Mouse (Mus musculus) adrenal gland, postnatal 25 days (tissue): ENCODE results near the gene Hfe2. TPM values are rescaled to one million over a fixed set of nuclear protein-coding genes. Genes with fewer than 3 reads are reported as not detected.

Experiments used
- DNase-seq: peaks from one replicate; pipeline ENCODE4 v3.0.0; 2021; ENCODE audit warnings: mixed read lengths
- total RNA-seq: library from RNA; stranded (reverse); gene quantifications from 2 replicates; pipeline ENCODE4 v1.2.3, GENCODE M21; 2021

Hfe2 gene
- total RNA-seq, 1 experiment from 2014 or later, result not detected

DNA sequence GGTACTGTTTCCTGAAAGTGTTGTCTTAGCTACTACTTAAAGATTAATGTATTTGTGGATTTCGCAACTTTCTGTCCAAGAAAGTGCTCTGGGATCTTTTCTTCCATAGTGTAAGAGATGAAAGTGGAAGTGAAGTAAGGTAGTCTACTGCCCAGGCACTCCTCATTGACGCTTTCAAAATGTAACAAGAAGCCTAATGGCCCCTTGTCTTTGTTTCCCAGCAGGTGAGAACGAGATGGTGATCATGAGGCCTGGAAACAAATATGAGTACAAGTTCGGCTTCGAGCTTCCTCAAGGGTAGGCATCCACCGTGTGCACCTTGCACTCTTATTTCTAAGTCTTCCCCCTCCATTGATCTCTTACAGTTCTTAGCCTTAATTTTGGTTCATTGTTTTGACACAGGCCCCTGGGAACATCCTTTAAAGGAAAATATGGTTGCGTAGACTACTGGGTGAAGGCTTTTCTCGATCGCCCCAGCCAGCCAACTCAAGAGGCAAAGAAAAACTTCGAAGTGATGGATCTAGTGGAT, 33.8 kb downstream of the Hfe2 start:
- DNase-seq, result no peak

DNA sequence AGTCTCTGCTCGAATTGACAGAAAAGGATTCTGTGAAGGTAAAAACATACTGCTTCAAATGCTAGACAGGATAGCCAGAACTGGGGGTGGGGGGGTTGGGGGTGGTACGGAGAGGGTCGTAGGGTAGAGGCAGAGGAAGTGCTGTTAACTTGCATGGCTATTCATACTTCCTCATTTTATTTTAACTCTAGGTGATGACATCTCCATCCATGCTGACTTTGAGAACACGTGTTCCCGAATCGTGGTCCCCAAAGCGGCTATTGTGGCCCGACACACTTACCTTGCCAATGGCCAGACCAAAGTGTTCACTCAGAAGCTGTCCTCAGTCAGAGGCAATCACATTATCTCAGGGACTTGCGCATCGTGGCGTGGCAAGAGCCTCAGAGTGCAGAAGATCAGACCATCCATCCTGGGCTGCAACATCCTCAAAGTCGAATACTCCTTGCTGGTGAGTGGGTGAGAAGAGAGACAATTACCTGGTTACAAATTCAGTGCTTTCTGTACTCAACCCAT, 34.5 kb downstream of the Hfe2 start:
- no peak for DNase-seq

DNA sequence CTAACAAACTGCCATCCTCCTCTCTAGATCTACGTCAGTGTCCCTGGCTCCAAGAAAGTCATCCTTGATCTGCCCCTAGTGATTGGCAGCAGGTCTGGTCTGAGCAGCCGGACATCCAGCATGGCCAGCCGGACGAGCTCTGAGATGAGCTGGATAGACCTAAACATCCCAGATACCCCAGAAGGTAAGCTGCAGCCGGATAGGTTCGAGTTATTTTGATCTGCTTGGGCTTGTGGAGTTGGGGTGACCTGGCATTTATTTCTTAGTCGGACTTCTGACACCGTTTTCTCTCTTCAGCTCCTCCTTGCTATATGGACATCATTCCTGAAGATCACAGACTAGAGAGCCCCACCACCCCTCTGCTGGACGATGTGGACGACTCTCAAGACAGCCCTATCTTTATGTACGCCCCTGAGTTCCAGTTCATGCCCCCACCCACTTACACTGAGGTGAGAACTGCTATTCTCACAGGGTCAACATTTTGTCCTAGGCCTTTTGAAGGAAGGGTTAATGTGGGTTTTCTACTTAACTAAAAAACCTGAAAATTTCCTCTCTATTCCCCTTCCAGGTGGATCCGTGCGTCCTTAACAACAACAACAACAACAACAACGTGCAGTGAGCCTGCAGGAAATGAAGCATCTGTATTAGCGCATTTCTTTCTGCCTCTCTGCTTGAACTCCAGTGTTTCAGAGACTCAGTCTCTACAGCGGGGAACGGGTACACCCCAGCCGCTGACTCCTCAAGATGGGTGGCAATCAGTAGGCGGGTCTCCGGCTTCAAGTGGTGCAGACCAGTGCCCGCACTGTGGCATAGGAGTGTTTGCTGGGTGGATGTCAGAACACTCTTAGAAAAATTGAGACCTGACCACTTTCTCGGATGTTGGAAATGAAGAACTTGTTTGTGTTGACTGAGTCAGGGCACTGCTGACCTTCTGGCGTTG, 35.2 kb downstream of the Hfe2 start:
- DNase-seq, result no peak

DNA sequence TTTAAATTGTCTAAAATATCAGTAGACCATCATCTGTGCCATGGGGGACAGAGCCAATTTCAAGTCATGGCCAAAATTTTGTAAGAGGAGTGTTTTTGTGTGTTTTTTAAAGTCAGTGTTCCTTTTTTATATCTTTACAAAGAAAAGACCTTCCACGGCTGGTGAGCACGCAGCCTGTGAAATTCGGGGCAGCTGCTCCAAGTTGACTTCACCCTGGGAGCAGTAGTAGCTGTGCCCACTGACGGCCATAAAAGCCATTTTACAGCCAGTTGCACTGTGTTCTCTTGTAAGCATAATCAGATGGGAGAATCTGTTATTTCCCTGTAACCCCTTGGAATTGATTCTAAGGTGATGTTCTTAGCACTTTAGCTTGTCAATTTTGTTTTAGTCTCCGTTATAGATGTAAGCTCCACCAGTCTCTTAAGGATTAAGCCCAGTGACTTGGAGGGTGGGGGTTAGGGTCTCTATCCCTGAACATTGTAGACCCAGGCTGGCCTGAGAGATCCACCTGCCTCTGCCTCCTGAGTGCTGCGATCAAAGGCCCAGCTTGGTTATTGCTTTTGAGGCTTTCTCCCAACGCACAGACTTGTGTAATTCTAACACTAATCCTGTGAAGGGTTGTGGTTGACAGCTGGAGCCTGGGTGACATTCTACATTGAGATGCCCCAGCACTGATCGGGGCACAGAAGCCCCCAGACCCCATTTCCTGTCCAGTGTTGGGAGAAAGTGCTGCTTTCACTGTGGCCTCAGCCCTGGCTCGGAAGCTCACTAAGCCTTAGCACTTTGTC, 36.1 kb downstream of the Hfe2 start:
- no peak for DNase-seq

DNA sequence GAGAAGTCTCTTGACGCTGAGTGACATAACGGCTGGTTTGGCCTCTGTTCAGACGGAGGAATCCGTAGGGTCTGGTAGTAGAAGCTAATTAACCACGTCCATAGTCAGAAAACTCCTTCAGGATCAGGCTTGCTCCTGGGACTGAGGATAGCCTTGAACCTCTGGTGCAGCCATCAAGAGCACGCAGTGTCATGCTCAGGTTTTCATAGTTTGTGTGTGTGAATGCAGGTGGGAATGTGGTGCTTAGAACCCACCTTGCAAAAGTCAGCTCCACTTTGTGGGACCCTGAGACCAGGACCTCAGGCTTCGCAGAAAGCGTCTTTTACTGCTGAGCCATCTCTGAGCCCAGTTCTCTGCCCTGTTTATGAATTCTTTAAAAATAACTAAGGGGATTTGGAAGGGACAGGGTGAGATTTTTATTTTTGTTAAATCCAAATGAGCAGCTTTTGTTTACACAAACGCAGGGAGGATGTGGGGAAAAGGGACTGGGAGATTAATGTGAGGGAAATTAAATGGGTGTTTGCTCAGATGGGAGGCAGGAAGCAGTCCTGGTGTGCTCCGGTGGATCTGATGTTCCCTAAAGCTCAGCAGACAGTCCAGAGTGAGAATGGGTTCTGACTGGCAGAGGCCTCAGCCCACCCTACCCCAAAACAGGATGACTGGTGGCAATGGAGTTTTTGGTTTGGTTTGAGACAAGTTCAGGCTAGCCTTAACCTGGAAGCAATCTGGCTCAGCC, 37.1 kb downstream of the Hfe2 start:
- no peak for DNase-seq

DNA sequence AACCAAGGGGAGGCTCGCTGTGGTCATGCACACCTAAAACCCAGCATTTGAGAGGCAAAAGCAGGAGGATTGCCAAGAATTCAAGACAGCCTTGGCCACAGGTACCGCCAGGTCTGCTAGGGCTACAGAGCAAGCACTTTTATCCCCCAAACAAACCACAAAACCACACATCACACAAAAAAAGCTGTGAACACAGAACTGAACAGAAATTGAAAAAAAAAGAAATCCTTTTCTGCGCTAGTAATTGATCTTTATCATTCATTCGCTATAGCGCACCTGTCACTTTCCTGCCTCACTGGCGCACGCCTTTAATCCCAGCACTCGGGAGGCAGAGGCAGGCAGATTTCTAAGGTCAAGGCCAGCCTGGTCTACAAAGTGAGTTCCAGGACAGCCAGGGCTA, 38.3 kb downstream of the Hfe2 start:
- no peak for DNase-seq

DNA sequence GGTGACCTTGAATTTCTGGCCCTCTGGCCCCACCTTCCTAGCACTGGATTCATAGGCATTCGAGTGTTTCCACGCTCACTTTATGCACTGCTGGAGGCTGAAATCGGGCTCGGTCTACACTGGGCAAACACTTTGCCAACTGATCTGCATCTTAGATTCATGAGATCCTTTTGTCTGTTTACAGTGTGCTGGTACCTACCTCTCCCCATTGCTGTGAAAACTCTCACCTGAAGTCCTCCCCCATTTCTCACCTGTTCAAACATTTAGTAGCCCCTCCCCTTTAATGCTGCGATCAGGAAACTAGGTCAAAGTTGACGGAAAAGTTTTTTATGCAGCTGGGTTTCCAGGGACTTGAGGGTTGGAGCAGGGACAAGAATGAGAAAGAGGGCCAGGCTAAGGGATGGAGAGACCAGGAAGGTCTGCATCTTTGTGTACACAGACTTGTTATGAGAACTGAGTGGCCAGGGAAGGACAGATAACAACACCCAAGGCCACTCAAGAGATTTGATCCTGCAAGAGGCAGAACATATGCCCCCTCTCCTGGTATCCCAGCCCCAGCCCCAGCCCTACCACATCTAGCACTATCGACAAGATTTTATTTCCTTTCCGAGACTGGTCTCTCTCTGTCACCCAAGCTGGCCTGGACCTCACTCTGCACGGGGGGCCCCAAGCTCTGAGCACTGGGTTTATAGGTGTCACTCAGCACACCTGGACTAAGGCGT, 39.1 kb downstream of the Hfe2 start:
- no peak for DNase-seq

DNA sequence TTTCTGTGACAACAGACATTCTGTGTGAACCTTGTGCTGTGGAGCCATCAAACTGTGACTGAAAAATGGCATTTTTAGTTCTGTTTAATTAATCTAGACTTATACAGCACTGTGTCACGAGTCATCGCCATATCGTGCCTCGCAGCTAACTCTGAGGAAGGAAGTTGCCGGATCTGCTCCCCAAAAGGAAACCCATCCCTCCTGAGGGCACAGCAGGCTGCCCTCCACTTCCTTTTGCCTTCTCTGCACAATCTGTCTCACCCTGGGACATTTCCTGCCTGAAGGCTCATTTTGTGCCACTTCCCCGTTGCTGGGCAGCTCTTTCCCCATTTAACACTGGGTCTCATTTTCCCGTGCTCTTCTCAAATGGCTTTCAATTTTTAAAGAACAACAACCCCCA, 39.7 kb downstream of the Hfe2 start:
- DNase-seq, result no peak

DNA sequence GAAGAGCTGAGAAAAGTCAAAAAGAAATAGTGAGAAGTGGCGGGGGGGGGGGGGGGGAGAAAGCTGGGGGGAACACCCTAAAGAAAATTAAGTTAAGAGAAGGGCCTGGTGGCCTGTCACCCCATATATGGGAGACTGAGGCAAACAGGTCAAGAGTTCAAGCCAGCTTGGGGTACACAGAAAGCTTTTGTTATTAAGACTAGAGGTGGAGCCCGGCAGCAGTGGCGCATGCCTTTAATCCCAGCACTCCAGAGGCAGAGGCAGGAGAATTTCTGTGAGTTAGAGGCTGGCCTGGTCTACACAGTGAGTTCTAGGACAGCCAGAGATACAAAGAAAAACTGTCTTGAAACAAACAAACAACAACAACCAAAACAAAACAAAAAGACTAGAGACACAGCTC, 40.1 kb downstream of the Hfe2 start:
- no peak for DNase-seq

DNA sequence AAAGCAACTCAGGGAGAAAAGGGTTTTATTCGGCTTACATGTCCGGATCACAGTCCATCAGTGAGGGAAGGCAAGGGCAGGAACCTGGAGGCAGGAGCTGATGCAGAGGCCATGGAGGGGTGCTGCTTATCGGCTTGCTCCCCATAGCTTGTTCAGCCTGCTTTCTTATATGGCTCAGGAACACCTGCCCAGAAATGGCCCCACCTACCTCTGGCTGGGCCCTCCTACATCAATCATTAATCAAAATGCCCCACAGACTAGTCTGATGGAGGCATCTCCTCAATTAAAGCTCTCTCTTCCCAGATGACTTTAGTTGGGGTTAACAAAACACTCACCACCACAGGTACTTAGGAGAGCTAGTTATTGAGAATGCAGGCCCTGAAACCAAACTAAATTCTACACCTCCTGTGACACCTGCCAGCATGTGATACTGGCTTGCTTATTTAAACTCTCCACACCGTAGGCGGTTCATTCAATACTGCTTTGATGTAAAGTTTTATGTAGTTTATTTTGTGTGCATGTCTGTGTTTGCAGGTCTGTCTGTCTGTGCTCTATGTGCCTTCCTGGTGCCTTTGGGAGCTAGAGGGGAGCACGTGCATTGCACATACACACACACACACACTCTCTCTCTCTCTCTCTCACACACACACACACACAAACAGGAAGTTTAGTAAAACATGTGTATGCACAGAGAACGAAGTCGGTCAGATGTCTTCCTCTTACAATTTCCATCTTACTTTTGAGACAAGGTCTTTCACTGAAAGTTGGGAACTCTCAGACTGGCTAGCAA, 41.9 kb downstream of the Hfe2 start:
- DNase-seq, result no peak

DNA sequence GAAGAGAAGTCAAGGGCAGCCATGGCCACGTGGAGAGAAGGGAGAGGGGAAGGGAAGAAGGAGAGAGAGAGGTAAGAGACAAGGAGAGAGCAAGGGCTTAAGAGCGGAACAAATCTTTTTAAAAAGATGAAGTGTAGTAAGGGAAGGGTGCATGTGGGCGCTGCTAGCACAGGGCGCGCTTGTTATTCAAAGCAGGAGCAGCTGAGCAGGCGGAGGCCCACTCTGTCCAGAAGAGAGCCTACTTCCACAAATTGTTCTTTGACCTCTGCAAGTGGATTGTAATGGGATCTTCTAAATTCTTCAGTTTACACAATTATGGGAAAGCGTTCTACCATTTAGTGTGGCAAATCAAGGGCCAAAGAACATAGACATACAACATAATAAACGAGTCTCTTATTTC, 43.6 kb downstream of the Hfe2 start:
- DNase-seq, result no peak

DNA sequence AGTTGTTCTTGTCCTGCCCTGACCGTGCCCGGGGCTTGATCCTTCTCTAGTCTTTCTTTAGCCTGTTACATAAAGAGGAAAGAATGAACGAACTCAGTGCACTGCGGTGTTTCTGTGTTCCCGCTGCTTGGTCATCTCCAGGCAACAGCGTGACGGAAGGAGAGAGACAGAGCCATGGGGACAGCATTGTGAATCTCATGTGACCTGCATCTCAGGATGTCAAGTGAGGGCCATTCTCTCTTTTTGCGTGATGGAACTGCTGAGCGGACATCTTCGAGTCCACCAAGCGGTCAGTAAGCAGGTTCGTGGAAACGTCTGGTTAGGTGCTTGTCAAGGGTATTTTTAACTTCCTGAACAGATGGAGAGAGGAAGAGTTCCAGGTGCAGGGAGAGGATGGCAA, 44.5 kb downstream of the Hfe2 start:
- DNase-seq, result no peak

DNA sequence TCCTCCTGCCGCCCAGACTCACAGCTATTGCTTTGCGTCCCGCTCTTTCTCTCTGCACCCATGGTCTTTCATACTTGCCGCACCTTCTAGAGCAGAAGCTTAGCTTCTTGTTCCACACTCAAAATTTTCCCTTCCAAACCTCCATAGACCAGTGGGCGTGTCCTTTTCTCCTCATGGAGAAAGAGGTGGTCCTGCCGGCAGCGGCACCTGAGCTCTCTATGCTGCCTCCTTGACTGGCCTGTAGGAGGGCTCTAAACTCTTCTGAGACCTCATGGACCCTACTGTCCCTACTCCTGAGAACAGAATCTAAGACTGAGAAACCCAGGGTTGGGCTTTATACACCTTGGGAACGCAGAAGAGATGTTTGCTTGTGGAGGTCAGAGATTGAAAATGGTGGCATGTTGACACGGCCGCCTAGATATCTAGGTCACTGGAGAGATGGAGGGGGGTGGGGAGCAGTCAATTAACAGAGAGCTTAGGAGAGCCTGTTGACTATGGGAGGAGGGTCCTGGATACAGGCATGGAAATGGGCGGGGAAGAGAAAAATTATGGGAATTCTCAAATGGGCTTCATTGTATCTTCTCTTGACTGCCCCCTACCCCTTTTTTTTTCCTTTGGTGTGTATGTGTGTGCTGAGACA, 45.1 kb downstream of the Hfe2 start:
- no peak for DNase-seq

DNA sequence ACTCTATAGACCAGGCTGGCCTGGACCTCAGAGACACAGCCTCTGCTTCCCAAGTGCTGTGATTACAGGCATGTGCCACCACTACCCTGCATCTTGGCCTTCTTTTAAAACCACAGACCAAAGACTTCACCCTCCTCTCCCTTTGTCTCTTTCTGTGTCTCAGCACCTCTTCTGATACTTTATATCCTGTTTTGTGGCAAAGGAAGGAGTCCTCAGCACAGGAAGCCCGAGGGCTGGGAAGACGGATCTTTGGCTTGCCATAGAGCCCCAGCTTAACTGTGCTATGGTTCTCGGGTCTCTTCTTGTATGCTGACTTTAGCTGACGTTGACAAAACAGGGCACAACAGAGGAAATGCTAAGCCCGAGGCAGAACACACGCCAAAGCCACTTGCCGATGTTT, 45.7 kb downstream of the Hfe2 start:
- no peak for DNase-seq

DNA sequence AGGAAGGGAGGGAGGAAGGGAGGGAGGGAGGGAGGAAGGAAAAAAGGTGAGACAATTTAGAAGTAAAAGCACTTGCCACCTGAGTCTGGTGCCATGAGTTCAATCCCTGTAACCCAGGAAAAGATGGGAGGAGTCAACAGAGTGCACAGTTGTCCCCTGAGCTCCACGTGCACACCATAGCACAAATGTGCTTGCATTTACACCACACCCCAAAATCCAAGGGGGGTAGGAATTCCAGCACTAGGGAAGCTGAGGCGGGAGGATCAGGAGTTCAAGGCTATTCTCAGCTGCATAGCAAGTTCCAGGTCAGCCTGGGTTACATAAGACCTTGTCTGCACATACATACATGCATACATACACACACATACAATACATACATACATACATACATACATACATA, 46.4 kb downstream of the Hfe2 start:
- no peak for DNase-seq

DNA sequence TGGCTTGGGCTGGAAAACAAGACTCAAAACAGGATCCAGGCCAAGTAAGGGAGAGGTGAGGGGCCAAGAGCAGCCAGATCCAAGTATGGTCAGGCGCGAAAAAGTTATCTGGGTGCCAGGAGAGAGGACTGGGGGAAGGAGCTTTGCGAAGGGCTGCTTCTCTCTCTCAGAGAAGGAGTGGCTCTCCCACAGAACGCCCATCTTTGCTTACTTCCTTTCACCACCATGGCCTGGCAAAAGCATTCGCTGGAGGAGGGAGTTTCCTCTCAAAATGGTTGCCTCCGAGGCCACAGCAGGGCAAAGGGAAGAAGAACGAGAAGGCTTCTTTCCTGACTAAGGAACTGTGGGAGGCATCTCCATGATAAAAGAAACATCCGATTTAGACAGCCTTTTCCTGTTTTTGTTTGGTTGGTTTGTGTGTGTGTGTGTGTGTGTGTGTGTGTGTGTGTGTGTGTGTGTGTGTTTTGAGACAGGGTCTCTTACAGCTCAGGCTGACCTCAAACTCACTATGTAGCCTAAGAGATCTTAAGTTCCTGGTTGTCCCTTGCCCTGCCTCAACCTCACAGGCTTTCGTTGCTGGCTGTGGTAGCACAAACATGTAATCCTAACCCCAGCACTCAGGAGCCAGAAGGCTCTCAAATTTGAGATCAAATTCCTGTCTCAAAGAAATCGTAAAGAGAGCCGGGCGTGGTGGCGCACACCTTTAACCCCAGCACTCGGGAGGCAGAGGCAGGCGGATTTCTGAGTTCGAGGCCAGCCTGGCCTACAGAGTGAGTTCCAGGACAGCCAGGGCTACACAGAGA, 47.1 kb downstream of the Hfe2 start:
- DNase-seq, result no peak

DNA sequence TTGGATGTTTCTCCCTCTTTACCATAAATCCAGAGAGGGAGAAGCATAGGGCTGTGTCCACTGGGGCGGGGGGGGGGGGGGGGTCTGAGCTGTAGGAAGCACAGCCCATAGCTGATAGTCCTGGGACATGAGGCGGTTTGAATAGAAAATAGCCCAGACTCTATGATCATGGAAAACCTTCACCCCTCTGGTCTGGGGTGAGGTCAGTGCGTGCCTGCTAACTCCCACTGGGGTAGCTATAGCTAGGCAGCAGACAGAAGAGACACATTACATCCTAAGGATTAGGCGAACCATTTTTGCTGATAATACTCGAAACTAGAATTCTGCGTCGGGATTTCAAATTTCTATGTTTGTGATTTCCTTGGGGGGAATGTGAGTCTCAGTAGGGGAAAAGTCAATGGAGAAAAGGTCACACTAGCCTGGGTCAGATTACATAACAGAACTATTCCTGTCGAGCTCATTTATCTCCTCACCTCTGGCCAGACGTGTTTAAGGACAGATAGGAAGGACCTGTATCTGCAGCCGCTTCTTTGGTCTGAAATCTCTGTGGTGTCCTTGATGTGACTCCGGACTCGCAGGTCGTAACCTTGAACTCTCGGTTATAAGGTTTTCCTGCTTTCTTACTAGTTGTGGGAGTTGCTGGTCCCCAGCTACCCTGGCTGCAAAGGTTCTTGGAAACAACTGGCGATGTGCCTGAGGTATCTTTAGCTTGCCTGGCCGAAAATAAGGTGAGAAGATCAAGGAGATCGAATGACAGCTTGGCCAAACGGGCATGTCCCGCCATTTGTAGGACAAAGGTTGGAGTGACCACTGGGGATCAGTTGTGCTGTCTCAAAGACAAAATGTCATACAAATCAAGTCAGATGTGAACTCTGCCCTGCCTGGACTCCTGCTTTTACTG, 48.9 kb downstream of the Hfe2 start:
- no peak for DNase-seq

DNA sequence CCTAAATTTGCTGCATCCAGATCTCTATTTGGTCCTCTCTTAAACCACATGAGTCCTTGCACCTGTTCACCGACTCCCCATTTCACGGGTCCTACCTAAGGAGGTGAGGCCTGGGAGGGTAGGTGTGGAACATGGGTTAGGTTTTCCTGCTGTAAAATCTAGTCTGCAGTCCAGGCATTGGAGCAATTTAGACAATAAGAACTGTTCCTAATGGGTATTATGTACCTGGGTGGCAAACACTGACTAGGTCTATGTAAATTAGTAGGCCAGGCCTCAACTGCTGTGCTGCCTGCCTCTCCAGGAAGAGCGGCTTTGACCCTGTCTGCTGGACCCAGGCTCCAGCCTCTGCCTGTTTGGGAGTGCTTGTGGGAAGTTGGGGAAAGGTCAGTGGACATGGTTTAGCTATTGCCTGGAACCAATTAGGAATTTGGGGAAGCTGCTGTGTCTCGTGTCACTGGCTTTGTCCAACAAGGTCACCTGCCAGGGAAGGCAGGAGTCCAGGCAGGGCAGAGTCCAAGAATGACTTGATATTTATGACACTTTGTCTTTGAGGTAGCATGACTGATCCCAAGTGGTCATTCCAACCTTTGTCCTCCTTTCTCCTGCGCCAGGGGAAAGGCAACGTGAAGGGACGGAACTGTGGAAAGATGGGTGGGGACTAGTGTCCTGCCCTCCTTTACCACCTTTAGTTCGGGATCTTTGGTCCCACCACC, 50.5 kb downstream of the Hfe2 start:
- DNase-seq, result peak; percentile 52
